Mouse (Mus musculus) intestine, postnatal 0 days (tissue): ENCODE data around the gene Krtap6-1. TPM values are rescaled to one million over a fixed set of nuclear protein-coding genes. Genes with fewer than 3 reads are reported as not detected.
"Not testable (repeated sequence)": the region's sequence is repeated elsewhere in the genome, so short reads cannot be mapped to it uniquely, and the experiment has no call there.

Experiments used
- ATAC-seq: fragments of 200-750 bp; cut with Nextera tagmentation; 2 replicates; pipeline ENCODE4 v1.8.0; 2017; ENCODE audit warnings: mild to moderate bottlenecking, moderate TSS enrichment, moderate library complexity
- H3K27ac ChIP-seq: fragments of 300-500 bp; sonication (generic); 2 replicates; pipeline ENCODE4 v1.5.1; 2014; ENCODE audit warnings: mild to moderate bottlenecking, low read depth, low read length, moderate library complexity
- H3K27me3 ChIP-seq: fragments of 300-500 bp; sonication (generic); replicated peaks from 2 replicates; pipeline ENCODE4 v1.6.1; 2014; ENCODE audit warnings: low read length, mixed read lengths; ENCODE audit not compliant: control insufficient read depth, insufficient read depth
- H3K36me3 ChIP-seq: fragments of 300-500 bp; sonication (generic); 2 replicates; pipeline ENCODE4 v1.6.1; 2014; ENCODE audit warnings: mild to moderate bottlenecking, moderate library complexity; ENCODE audit not compliant: control insufficient read depth, insufficient read depth
- H3K4me1 ChIP-seq: fragments of 300-500 bp; sonication (generic); replicated peaks from 2 replicates; pipeline ENCODE4 v1.6.1; 2014; ENCODE audit warnings: antibody characterized with exemption, low read length, mixed read lengths; ENCODE audit not compliant: control insufficient read depth, insufficient read depth
- H3K4me2 ChIP-seq: fragments of 300-500 bp; sonication (generic); replicated peaks from 2 replicates; pipeline ENCODE4 v1.6.1; 2014; ENCODE audit warnings: low read depth, mild to moderate bottlenecking, moderate library complexity
- H3K4me3 ChIP-seq: fragments of 300-500 bp; sonication (generic); 2 replicates; pipeline ENCODE4 v1.5.1; 2014; ENCODE audit warnings: low read depth, low read length
- H3K9ac ChIP-seq: fragments of 300-500 bp; sonication (generic); 2 replicates; pipeline ENCODE4 v1.6.1; 2014; ENCODE audit warnings: mild to moderate bottlenecking, low read depth, low read length
- H3K9me3 ChIP-seq: fragments of 300-500 bp; sonication (generic); 2 replicates; pipeline ENCODE4 v1.6.1; 2016; ENCODE audit warnings: mixed run types; ENCODE audit not compliant: control insufficient read depth
- CTCF ChIP-seq: sonication (generic); IDR thresholded peaks from 2 replicates; pipeline ENCODE4 v1.5.1; 2016; ENCODE audit warnings: low read depth, mild to moderate bottlenecking, control low read depth, antibody characterized with exemption, moderate library complexity
- WGBS: fragments of 180-500 bp; shearing (Covaris S2); extraction: QIAGEN DNeasy Blood & Tissue Kit; methylation state at CpG from one replicate; pipeline ENCODE4 v1.1.7; 2014; 5-methylcytosine and 5-hydroxymethylcytosine counted together
- polyA plus RNA-seq: library from polyadenylated mRNA; unstranded; fragments of >200 nt; fragmentation: Nextera tagmentation; extraction: Ambion mirVana; gene quantifications from 2 replicates; pipeline ENCODE4 v1.2.1, GENCODE M21; 2015

Gene Krtap6-1
- polyA plus RNA-seq = not detected in 2 replicates

GRCm38 (mm10) chr16:89031399-89031798, at the start of gene Krtap6-1:
Gene Krtap6-1, plus strand, starts transcription at chr16:89031699.
- not testable (repeated sequence) for H3K27me3 ChIP-seq, H3K27ac ChIP-seq, H3K36me3 ChIP-seq, H3K4me1 ChIP-seq, ATAC-seq, H3K9ac ChIP-seq, H3K9me3 ChIP-seq, H3K4me3 ChIP-seq, H3K4me2 ChIP-seq
- WGBS = 96% methylated on average over 3 of the region's 3 CpGs

GRCm38 (mm10) chr16:89010659-89011058, 20.8 kb upstream of the Krtap6-1 start, which contains the start of gene Krtap22-2:
Gene Krtap22-2, minus strand, starts transcription at chr16:89010759.
- no peaks in the 10 kb centered on the region for H3K36me3 ChIP-seq
- no peaks in the 10 kb centered on the region for H3K4me1 ChIP-seq
- no peak within 1 kb of the TSS for H3K4me2 ChIP-seq
- ATAC-seq = no peak
- H3K9ac ChIP-seq = no peak within 1 kb of the TSS
- H3K4me3 ChIP-seq = no peak within 1 kb of the TSS
- 85% methylated on average over 5 of the region's 5 CpGs for WGBS
- no peaks in the 10 kb centered on the region for H3K9me3 ChIP-seq
- no peak for TF ChIP-seq CTCF
- H3K27ac ChIP-seq = no peak within 1 kb of the TSS
- no peaks in the 10 kb centered on the region for H3K27me3 ChIP-seq

GRCm38 (mm10) chr16:89013973-89014372, 17.5 kb upstream of the Krtap6-1 start:
- H3K4me2 ChIP-seq = no peak overlapping the region
- no peak overlapping the region for H3K9ac ChIP-seq
- H3K4me3 ChIP-seq = no peak overlapping the region
- H3K27me3 ChIP-seq = no peaks in the 10 kb centered on the region
- H3K9me3 ChIP-seq = no peaks in the 10 kb centered on the region
- no peak for ATAC-seq
- 95% methylated on average over 3 of the region's 3 CpGs for WGBS
- no peak overlapping the region for H3K27ac ChIP-seq
- H3K36me3 ChIP-seq = no peaks in the 10 kb centered on the region
- no peak for TF ChIP-seq CTCF
- H3K4me1 ChIP-seq = no peaks in the 10 kb centered on the region

GRCm38 (mm10) chr16:89014984-89015383, 16.5 kb upstream of the Krtap6-1 start, which contains the start of gene Gm10229:
Gene Gm10229, plus strand, starts transcription at chr16:89015284.
- not testable (repeated sequence) for H3K9ac ChIP-seq, H3K36me3 ChIP-seq, H3K27ac ChIP-seq, H3K4me3 ChIP-seq, H3K27me3 ChIP-seq, H3K9me3 ChIP-seq, ATAC-seq, H3K4me2 ChIP-seq, H3K4me1 ChIP-seq
- WGBS = 90% methylated on average over 1 of the region's 3 CpGs

GRCm38 (mm10) chr16:89041372-89041771, 9.9 kb downstream of the Krtap6-1 start, which contains the start of gene Gm10228:
Gene Gm10228, minus strand, starts transcription at chr16:89041472.
- not testable (repeated sequence) for H3K27me3 ChIP-seq, H3K9me3 ChIP-seq, H3K4me3 ChIP-seq, H3K27ac ChIP-seq, H3K9ac ChIP-seq, ATAC-seq, H3K36me3 ChIP-seq, H3K4me1 ChIP-seq, H3K4me2 ChIP-seq
- WGBS = 89% methylated on average over 2 of the region's 4 CpGs

- H3K4me3 ChIP-seq = no peak within 1 kb of the TSS
- ATAC-seq = no peak
- H3K27me3 ChIP-seq = no peaks in the 10 kb centered on the region
- no peak within 1 kb of the TSS for H3K27ac ChIP-seq
- no peaks in the 10 kb centered on the region for H3K9me3 ChIP-seq
- WGBS = 77% methylated on average over 3 of the region's 3 CpGs
- TF ChIP-seq CTCF = no peak
- no peak within 1 kb of the TSS for H3K9ac ChIP-seq
- no peaks in the 10 kb centered on the region for H3K36me3 ChIP-seq
- H3K4me2 ChIP-seq = no peak within 1 kb of the TSS
- H3K4me1 ChIP-seq = no peaks in the 10 kb centered on the region
Observed at GRCm38 (mm10) chr16:89047783-89048182, 16.3 kb downstream of the Krtap6-1 start, which contains the start of gene Krtap6-5. Gene Krtap6-5, minus strand, starts transcription at chr16:89047883.

GRCm38 (mm10) chr16:89063902-89064301, 32.4 kb downstream of the Krtap6-1 start, which contains the start of gene 1110025L11Rik:
Gene 1110025L11Rik, minus strand, starts transcription at chr16:89064002.
- WGBS = no CpG with 5 or more reads among the region's 2 CpGs
- ATAC-seq, H3K9me3 ChIP-seq: not testable (repeated sequence)

GRCm38 (mm10) chr16:89071041-89071440, 39.5 kb downstream of the Krtap6-1 start:
- not testable (repeated sequence) for H3K9me3 ChIP-seq, H3K36me3 ChIP-seq, H3K9ac ChIP-seq, ATAC-seq, H3K27ac ChIP-seq, H3K27me3 ChIP-seq, H3K4me1 ChIP-seq, H3K4me2 ChIP-seq, H3K4me3 ChIP-seq
- 72% methylated on average over 2 of the region's 2 CpGs for WGBS

More at GRCm38 (mm10) chr16:89063902-89064301, 32.4 kb downstream of the Krtap6-1 start, which contains the start of gene 1110025L11Rik:
- H3K27ac ChIP-seq, H3K9ac ChIP-seq, H3K27me3 ChIP-seq, H3K4me1 ChIP-seq, H3K4me2 ChIP-seq, H3K4me3 ChIP-seq, H3K36me3 ChIP-seq: not testable (repeated sequence)
